Mouse (Mus musculus): ENCODE measurements around the gene Sp3. TPM values are rescaled to one million over a fixed set of nuclear protein-coding genes. Genes with fewer than 3 reads are reported as not detected.
A peak's percentile ranks its signal among the peaks of the same experiment; 100 is the strongest.

Gene Sp3
- polyA plus RNA-seq, 1 experiment = 8.9 TPM

DNA sequence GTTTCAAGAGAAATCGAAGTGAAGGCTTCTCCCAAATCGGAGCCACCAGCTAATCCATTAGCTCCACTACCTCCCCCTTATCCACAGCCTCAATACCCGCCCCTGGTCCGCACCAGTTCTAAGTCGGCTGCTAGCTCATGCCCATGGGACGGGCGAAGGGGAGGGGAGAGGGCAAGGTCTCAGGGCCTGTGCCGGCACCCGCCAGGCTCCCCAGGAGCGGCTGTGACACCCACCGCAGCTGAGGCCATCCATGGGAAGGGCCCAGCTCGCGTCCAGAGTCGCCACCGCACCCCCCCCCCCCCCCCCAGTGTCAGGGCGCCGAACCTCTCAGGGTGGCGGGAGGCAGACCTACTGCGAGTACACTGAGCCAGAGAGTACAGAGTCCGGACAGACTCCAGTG, 32.4 kb upstream of the Sp3 start:
- TF ChIP-seq CTCF (IDR thresholded peaks at IDR 0.05; ENCODE audit: control insufficient read depth, insufficient read depth, insufficient replicate concordance, low read depth, low read length) = no peak
- TF ChIP-seq POLR2A (IDR thresholded peaks at IDR 0.05; ENCODE audit: control insufficient read depth, low read depth, low read length) = no peak
- H3K36me3 ChIP-seq (ENCODE audit: control insufficient read depth, insufficient read depth, low read length) = no peaks in the 10 kb centered on the region

DNA sequence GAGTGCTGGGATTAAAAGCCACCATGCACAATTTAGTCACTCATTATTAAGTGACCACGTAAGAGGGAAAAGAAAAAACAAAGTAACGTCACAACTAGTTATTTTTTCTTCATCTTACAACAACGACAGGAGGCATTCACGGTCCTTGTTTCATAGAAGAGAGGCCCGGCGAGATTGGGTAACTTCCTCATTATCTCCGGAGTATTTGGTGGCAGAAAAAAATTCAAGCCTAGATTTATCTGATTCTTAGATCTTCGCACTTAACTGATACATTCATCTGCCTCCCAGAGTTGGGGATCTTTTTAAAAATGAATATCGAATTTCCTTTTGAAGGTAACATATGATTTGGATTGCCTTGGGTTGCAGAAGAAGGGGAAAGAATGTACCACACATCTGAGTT, 27.2 kb upstream of the Sp3 start:
- no peak for TF ChIP-seq POLR2A (IDR thresholded peaks at IDR 0.05; ENCODE audit: control insufficient read depth, low read depth, low read length)
- TF ChIP-seq CTCF (IDR thresholded peaks at IDR 0.05; ENCODE audit: control insufficient read depth, insufficient read depth, insufficient replicate concordance, low read depth, low read length) = no peak
- no peaks in the 10 kb centered on the region for H3K27me3 ChIP-seq (ENCODE audit: control insufficient read depth, insufficient read depth, low read length)
- H3K27ac ChIP-seq (ENCODE audit: control insufficient read depth, insufficient read depth, low read depth, low read length) = no peak overlapping the region
- no peaks in the 10 kb centered on the region for H3K36me3 ChIP-seq (ENCODE audit: control insufficient read depth, insufficient read depth, low read length)
- H3K4me1 ChIP-seq (ENCODE audit: control insufficient read depth, insufficient read depth, low read length) = peaks cover 8% of the 10 kb centered on the region
- H3K4me3 ChIP-seq (ENCODE audit: control insufficient read depth, low read depth, low read length) = no peak overlapping the region

More for the DNA sequence above, 32.4 kb upstream of the Sp3 start:
- Histone ChIP-seq H3K27ac (ENCODE audit: control insufficient read depth, insufficient read depth, low read depth, low read length) (no peak overlapping the region), H3K4me1 (ENCODE audit: control insufficient read depth, insufficient read depth, low read length) (no peaks in the 10 kb centered on the region), H3K4me3 (ENCODE audit: control insufficient read depth, low read depth, low read length) (no peak overlapping the region), H3K27me3 (ENCODE audit: control insufficient read depth, insufficient read depth, low read length) (no peaks in the 10 kb centered on the region)

DNA sequence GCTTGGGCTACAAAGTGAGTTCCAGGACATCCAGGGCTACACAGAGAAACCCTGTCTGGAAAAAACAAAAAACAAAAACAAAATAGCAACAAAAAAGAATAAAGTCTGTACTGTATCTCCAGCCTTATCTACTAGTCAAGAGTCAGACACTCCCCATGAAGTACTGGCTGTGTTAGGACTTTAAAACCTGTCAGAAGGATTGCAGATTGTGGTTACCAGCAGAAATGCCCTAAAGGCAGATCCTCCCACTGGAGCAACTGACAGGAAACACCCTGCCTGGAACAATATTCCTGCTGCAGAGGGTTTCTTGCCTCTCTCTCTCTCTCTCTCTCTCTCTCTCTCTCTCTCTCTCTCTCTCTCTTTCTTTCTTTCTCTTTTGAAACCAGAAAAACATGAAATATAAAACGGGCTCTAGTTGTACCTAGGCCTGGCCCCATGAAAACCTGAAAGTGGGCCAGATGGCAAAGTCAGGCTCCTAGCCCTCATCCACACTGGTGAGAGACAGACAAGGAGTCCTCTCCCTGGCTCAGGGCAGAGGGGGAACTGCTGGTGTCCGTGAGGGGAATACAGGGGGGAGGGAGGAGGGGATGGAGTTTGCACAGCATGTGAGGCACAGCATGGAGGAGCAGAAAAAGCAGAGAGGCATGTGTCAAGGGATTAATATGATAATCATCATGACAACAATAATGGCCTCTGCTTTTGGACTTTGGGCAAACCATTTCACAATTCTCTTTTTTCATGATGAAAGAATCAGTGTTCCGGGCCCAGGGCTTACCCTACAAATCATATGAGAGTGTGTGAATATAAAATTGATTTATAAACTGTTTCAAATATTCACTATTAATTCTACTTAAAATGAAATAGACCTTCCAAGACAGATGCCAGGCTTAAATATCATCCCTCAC, 25.6 kb upstream of the Sp3 start:
- no peaks in the 10 kb centered on the region for H3K27me3 ChIP-seq (ENCODE audit: control insufficient read depth, insufficient read depth, low read length)
- H3K27ac ChIP-seq (ENCODE audit: control insufficient read depth, insufficient read depth, low read depth, low read length) = no peak overlapping the region
- H3K4me3 ChIP-seq (ENCODE audit: control insufficient read depth, low read depth, low read length) = no peak overlapping the region
- no peak for TF ChIP-seq POLR2A (IDR thresholded peaks at IDR 0.05; ENCODE audit: control insufficient read depth, low read depth, low read length)
- TF ChIP-seq CTCF (IDR thresholded peaks at IDR 0.05; ENCODE audit: control insufficient read depth, insufficient read depth, insufficient replicate concordance, low read depth, low read length) = no peak
- no peaks in the 10 kb centered on the region for H3K36me3 ChIP-seq (ENCODE audit: control insufficient read depth, insufficient read depth, low read length)
- peaks cover 8% of the 10 kb centered on the region for H3K4me1 ChIP-seq (ENCODE audit: control insufficient read depth, insufficient read depth, low read length)

DNA sequence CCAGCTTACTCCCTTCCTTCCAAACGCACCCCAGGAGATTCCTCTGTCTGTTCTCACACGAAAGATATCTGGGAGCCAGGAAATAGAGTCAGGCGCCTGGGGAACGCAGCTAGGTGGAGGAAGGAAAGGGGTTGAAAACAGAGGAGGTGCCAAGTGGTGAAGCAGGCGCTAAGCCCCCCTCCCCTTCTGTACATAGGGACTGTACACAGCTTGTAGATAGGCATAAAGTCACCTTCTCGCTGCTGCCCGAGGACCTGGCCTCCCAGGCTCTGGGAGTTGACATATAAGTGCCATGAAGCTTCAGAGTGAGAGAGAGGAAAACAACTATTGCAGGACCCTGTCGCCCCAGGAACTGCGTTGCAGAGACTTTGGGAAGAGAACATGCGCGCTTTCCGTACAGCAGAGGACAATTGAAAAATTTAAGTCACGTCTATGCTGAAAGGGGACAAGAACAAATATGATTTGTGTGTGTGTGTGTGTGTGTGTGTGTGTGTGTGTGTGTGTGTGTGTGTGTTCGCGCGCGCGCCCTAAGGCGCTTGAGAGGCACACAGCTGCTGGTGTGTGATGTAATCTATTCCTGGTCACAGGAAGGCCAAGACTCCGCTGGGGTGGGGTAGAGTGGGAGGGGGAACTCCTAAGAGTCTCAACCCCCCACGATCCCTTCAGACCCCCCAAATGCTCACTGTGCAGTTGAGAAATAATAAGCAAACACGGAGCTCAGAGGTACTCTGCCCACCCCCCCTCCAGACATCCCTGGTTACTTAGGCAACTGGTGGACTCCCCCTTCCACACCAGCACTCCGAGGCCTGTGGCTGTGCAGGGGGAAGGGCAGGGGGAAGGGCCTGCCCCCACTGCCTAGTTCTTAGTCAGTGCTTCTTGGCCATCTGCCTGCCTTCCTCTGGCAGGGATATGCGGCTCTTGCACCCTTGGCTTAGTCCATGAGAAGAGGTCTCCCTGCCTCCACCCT, 23.8 kb upstream of the Sp3 start:
- Histone ChIP-seq H3K36me3 (ENCODE audit: control insufficient read depth, insufficient read depth, low read length) (no peaks in the 10 kb centered on the region), H3K4me1 (ENCODE audit: control insufficient read depth, insufficient read depth, low read length) (peaks cover 8% of the 10 kb centered on the region), H3K4me3 (ENCODE audit: control insufficient read depth, low read depth, low read length) (no peak overlapping the region), H3K27me3 (ENCODE audit: control insufficient read depth, insufficient read depth, low read length) (no peaks in the 10 kb centered on the region), H3K27ac (ENCODE audit: control insufficient read depth, insufficient read depth, low read depth, low read length) (peak overlapping the region; percentile 83)
- no peak for TF ChIP-seq CTCF (IDR thresholded peaks at IDR 0.05; ENCODE audit: control insufficient read depth, insufficient read depth, insufficient replicate concordance, low read depth, low read length)

DNA sequence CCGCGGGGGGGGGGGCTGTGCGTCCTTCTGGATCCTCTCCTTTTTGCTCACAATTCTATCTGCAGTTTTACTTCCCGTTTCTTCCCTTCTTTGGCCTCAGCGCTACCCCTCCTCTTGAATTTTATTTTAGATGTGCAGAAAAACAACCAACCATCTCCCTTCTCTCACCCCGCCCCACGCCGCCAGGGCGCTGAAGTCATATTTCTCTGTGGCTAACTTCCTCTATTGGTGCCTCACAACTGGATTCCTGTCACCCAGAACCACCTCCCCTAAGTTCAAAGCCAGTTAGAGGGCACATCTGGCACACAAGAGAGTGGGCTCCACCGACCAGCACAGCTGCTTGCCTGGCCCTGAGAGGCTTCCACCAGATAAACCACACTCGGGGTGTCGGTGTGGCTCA, 22.8 kb upstream of the Sp3 start:
- H3K27me3 ChIP-seq (ENCODE audit: control insufficient read depth, insufficient read depth, low read length) = no peaks in the 10 kb centered on the region
- no peak overlapping the region for H3K4me3 ChIP-seq (ENCODE audit: control insufficient read depth, low read depth, low read length)
- H3K4me1 ChIP-seq (ENCODE audit: control insufficient read depth, insufficient read depth, low read length) = peaks cover 8% of the 10 kb centered on the region
- peak overlapping the region; percentile 5 for H3K27ac ChIP-seq (ENCODE audit: control insufficient read depth, insufficient read depth, low read depth, low read length)
- H3K36me3 ChIP-seq (ENCODE audit: control insufficient read depth, insufficient read depth, low read length) = no peaks in the 10 kb centered on the region
- TF ChIP-seq POLR2A (IDR thresholded peaks at IDR 0.05; ENCODE audit: control insufficient read depth, low read depth, low read length) = no peak
- no peak for TF ChIP-seq CTCF (IDR thresholded peaks at IDR 0.05; ENCODE audit: control insufficient read depth, insufficient read depth, insufficient replicate concordance, low read depth, low read length)

DNA sequence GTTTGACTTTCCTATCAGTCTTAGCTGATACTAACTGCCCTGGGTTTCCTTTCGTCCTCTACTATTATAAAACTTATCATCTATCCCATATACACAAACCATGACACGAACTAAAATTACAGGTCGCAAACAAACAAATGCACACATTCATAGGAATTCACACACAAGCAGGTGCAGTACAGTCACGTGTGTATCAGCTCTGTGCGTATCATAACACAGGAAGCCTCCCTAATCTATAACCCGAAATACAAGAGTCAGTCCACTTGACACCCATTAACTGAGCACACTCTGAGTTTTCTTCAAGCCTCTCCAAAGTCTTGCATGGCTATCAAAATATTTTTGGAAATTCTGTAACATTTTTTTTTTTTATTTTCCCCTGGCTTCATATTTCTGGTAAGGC, 22.2 kb upstream of the Sp3 start:
- Histone ChIP-seq H3K36me3 (ENCODE audit: control insufficient read depth, insufficient read depth, low read length) (no peaks in the 10 kb centered on the region), H3K4me1 (ENCODE audit: control insufficient read depth, insufficient read depth, low read length) (peaks cover 8% of the 10 kb centered on the region), H3K4me3 (ENCODE audit: control insufficient read depth, low read depth, low read length) (no peak overlapping the region), H3K27ac (ENCODE audit: control insufficient read depth, insufficient read depth, low read depth, low read length) (no peak overlapping the region), H3K27me3 (ENCODE audit: control insufficient read depth, insufficient read depth, low read length) (no peaks in the 10 kb centered on the region)
- no peak for TF ChIP-seq CTCF (IDR thresholded peaks at IDR 0.05; ENCODE audit: control insufficient read depth, insufficient read depth, insufficient replicate concordance, low read depth, low read length)
- no peak for TF ChIP-seq POLR2A (IDR thresholded peaks at IDR 0.05; ENCODE audit: control insufficient read depth, low read depth, low read length)

DNA sequence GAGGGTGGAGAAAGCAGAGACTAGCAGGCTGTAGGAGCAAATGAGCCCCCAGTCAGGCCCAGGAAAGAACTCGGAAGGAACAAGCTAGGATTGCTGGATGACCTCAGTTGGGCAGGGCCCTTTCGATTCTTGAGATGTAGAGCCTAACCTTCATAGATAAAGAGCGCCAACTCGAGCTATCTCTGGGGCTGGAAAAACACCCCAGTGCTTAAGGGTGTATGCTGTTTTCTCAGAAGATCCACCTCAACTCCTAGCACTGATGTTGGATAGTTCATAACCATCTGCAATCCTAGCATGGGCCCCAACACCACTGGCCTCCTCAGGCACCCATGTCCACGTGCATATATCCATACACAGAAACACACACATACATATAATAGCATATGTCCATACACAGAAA, 21.7 kb upstream of the Sp3 start:
- Histone ChIP-seq H3K4me3 (ENCODE audit: control insufficient read depth, low read depth, low read length) (no peak overlapping the region), H3K36me3 (ENCODE audit: control insufficient read depth, insufficient read depth, low read length) (no peaks in the 10 kb centered on the region), H3K27ac (ENCODE audit: control insufficient read depth, insufficient read depth, low read depth, low read length) (no peak overlapping the region), H3K4me1 (ENCODE audit: control insufficient read depth, insufficient read depth, low read length) (peaks cover 8% of the 10 kb centered on the region), H3K27me3 (ENCODE audit: control insufficient read depth, insufficient read depth, low read length) (no peaks in the 10 kb centered on the region)
- no peak for TF ChIP-seq POLR2A (IDR thresholded peaks at IDR 0.05; ENCODE audit: control insufficient read depth, low read depth, low read length)
